Mouse (Mus musculus) bone marrow macrophage, adult 2 months (primary cell): ENCODE results near the gene Pou4f1. TPM values are rescaled to one million over a fixed set of nuclear protein-coding genes. Genes with fewer than 3 reads are reported as not detected.

Source experiments
- H3K27ac ChIP-seq: 2 replicates; pipeline ENCODE4 v1.5.1; 2012; ENCODE audit warnings: low read depth, low read length; ENCODE audit not compliant: insufficient read depth
- H3K4me1 ChIP-seq: 2 replicates; pipeline ENCODE4 v1.6.1; 2012; ENCODE audit warnings: low read length; ENCODE audit not compliant: control insufficient read depth, insufficient read depth
- H3K4me3 ChIP-seq: 2 replicates; pipeline ENCODE4 v1.5.1; 2012; ENCODE audit warnings: mild to moderate bottlenecking, low read length, moderate library complexity; ENCODE audit not compliant: insufficient read depth
- CTCF ChIP-seq: IDR thresholded peaks from 2 replicates; pipeline ENCODE4 v1.5.1; 2012; ENCODE audit warnings: low read depth, mild to moderate bottlenecking, low read length, moderate library complexity
- POLR2A ChIP-seq: IDR thresholded peaks from 2 replicates; pipeline ENCODE4 v1.6.1; 2012; ENCODE audit warnings: mild to moderate bottlenecking, low read depth, low read length, borderline replicate concordance
- polyA plus RNA-seq: library from polyadenylated mRNA; stranded (reverse); fragments of >200 nt; gene quantifications from 2 replicates; pipeline ENCODE4 v1.2.4, GENCODE M21; 2012; ENCODE audit not compliant: missing spikeins, insufficient read depth, insufficient read length

Pou4f1 gene
- polyA plus RNA-seq, 1 experiment, result not detected

- no peak overlapping the region for H3K27ac ChIP-seq
- no peaks in the 10 kb centered on the region for H3K4me1 ChIP-seq
- no peak overlapping the region for H3K4me3 ChIP-seq
- no peak for TF ChIP-seq CTCF
- TF ChIP-seq POLR2A, result no peak
These were observed 10.8 kb downstream of the Pou4f1 start for GRCm38 (mm10) chr14:104456976-104457375.

GRCm38 (mm10) chr14:104453824-104454223 is 14.0 kb downstream of the Pou4f1 start:
- Histone ChIP-seq H3K4me3 (no peak overlapping the region), H3K4me1 (no peaks in the 10 kb centered on the region), H3K27ac (no peak overlapping the region)
- TF ChIP-seq CTCF, result no peak
- no peak for TF ChIP-seq POLR2A

GRCm38 (mm10) chr14:104434293-104434692 is 33.5 kb downstream of the Pou4f1 start:
- H3K4me1 ChIP-seq, result no peaks in the 10 kb centered on the region
- no peak overlapping the region for H3K27ac ChIP-seq
- TF ChIP-seq CTCF, result no peak
- no peak for TF ChIP-seq POLR2A
- H3K4me3 ChIP-seq, result no peak overlapping the region

GRCm38 (mm10) chr14:104430819-104431218 is 37.0 kb downstream of the Pou4f1 start:
- Histone ChIP-seq H3K27ac (no peak overlapping the region), H3K4me1 (no peaks in the 10 kb centered on the region), H3K4me3 (no peak overlapping the region)
- no peak for TF ChIP-seq POLR2A
- TF ChIP-seq CTCF, result no peak

GRCm38 (mm10) chr14:104423688-104424470 is 43.9 kb downstream of the Pou4f1 start:
- no peak overlapping the region for H3K4me3 ChIP-seq
- no peak overlapping the region for H3K27ac ChIP-seq
- TF ChIP-seq POLR2A, result no peak
- TF ChIP-seq CTCF, result no peak
- H3K4me1 ChIP-seq, result no peaks in the 10 kb centered on the region

Other genes starting within 250 kb of the Pou4f1 start
- 6.5 and 8.6 TPM in 2 replicates for gene Rnf219, start 54.6 kb upstream of the Pou4f1 start, polyA plus RNA-seq